Mouse (Mus musculus) intestine, embryonic 14.5 days (tissue): ENCODE measurements around the gene Spata17. TPM values are rescaled to one million over a fixed set of nuclear protein-coding genes. Genes with fewer than 3 reads are reported as not detected.

Experiments
- ATAC-seq: fragments of 200-750 bp; cut with Nextera tagmentation; replicated peaks from 2 replicates; pipeline ENCODE4 v1.8.0; 2017; ENCODE audit warnings: low read depth, moderate number of reproducible peaks, moderate TSS enrichment, moderate library complexity; ENCODE audit not compliant: low FRiP score, low TSS enrichment
- DNase-seq: peaks from one replicate; pipeline ENCODE4 v3.0.0-alpha.2; 2018; ENCODE audit warnings: low spot score
- H3K27ac ChIP-seq: fragments of 300-500 bp; sonication (generic); 2 replicates; pipeline ENCODE4 v1.5.1; 2014; ENCODE audit warnings: low read depth, mild to moderate bottlenecking, control low read depth
- H3K27me3 ChIP-seq: fragments of 300-500 bp; sonication (generic); replicated peaks from 2 replicates; pipeline ENCODE4 v1.6.1; 2014; ENCODE audit warnings: low read length, control low read depth; ENCODE audit not compliant: control insufficient read depth, insufficient read depth
- H3K36me3 ChIP-seq: fragments of 300-500 bp; sonication (generic); 2 replicates; pipeline ENCODE4 v1.6.1; 2014; ENCODE audit warnings: low read length, control low read depth; ENCODE audit not compliant: control insufficient read depth, insufficient read depth
- H3K4me1 ChIP-seq: fragments of 300-500 bp; sonication (generic); replicated peaks from 2 replicates; pipeline ENCODE4 v1.6.1; 2014; ENCODE audit warnings: low read length, control low read depth, mixed read lengths; ENCODE audit not compliant: control insufficient read depth, insufficient read depth
- H3K4me2 ChIP-seq: fragments of 300-500 bp; sonication (generic); 2 replicates; pipeline ENCODE4 v1.6.1; 2014; ENCODE audit warnings: low read length
- H3K4me3 ChIP-seq: fragments of 300-500 bp; sonication (generic); 2 replicates; pipeline ENCODE4 v1.5.1; 2014; ENCODE audit warnings: low read depth, low read length, control low read depth, mixed read lengths
- H3K9ac ChIP-seq: fragments of 300-500 bp; sonication (generic); 2 replicates; pipeline ENCODE4 v1.6.1; 2014; ENCODE audit warnings: mild to moderate bottlenecking, low read length
- H3K9me3 ChIP-seq: fragments of 300-500 bp; sonication (generic); 2 replicates; pipeline ENCODE4 v1.6.1; 2016; ENCODE audit warnings: low read length, control low read depth; ENCODE audit not compliant: control insufficient read depth
- WGBS: fragments of 180-500 bp; shearing (Covaris S2); extraction: QIAGEN DNeasy Blood & Tissue Kit; methylation state at CpG from one replicate; pipeline ENCODE4 v1.1.7; 2014; 5-methylcytosine and 5-hydroxymethylcytosine counted together
- polyA plus RNA-seq: library from polyadenylated mRNA; unstranded; fragments of >200 nt; fragmentation: Nextera tagmentation; extraction: Ambion mirVana; gene quantifications from 2 replicates; pipeline ENCODE4 v1.2.1, GENCODE M21; 2014

Gene Spata17
- polyA plus RNA-seq, result 0.60 and 0.66 TPM in 2 replicates

- under 1% methylated on average over 58 of the region's 58 CpGs for WGBS
- Histone ChIP-seq H3K27me3 (no peaks in the 10 kb centered on the region), H3K27ac (peak within 1 kb of the TSS; percentile 83), H3K36me3 (no peaks in the 10 kb centered on the region), H3K4me3 (peak within 1 kb of the TSS; percentile 84), H3K4me2 (peak within 1 kb of the TSS; percentile 84), H3K9me3 (no peaks in the 10 kb centered on the region), H3K9ac (peak within 1 kb of the TSS; percentile 87), H3K4me1 (0 out of 2 replicates have a peak, but pooled peaks cover 3% of the 10 kb centered on the region)
- ATAC-seq (peak; percentile 93), DNase-seq (peak; percentile 92)
Measured at GRCm38 (mm10) chr1:187215181-187216116, at the start of gene Spata17, which contains the start of gene Gpatch2. TSS of gene Spata17 (minus strand) at chr1:187215465. TSS of gene Gpatch2 (plus strand) at chr1:187215508.

DNA sequence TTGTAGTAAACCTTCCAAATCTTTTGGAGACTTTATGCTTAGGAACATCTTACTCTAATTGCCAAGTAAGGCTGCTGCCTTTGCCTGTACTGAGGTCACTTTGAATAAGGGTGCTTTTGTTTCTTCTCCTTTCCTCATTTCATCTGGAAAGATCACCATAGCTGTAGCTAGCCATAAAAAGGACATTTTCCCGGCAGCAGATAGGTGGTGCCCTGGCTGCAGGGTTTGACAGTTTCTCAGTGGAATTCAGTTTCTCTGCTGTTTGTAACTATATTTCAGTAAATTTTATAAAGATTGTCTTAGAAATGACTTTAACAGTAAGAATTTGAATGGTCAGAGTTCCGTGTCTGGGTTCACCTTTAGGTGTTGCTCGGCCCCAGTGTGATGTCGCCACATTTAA lies 43.5 kb upstream of the Spata17 start:
- WGBS, result 86% methylated on average over 4 of the region's 4 CpGs
- H3K27me3 ChIP-seq, result no peaks in the 10 kb centered on the region
- H3K27ac ChIP-seq, result no peak overlapping the region
- ATAC-seq, result no peak
- H3K4me1 ChIP-seq, result no peaks in the 10 kb centered on the region
- H3K4me2 ChIP-seq, result no peak overlapping the region
- DNase-seq, result no peak
- H3K36me3 ChIP-seq, result no peaks in the 10 kb centered on the region; the same call in 1 of the 2 replicates
- H3K4me3 ChIP-seq, result no peak overlapping the region
- no peak overlapping the region for H3K9ac ChIP-seq
- no peaks in the 10 kb centered on the region for H3K9me3 ChIP-seq

DNA sequence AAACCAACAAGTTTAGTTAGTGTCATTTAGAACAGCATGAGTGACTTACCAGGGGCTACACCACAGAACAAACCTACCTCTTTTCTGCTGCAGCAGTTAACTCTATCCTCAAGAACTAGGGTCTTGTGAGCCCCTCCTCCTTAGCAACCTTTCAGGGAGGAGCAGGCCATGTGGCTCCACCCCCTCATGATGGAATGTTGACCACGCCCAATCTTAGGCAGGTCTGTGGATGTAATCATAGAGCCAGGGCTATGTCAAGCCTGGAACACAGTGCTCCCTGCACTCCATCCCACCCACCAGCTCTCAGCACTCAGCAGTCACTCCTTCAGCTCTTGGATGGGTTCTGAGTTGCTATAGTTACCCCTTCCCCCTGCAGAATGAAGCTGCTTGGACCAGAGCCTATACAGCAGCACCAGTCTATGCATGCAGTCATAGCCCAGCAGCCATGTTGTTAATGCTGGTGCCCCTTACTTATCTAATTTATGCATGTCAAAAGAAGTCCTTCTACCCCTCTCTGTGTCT lies 35.5 kb upstream of the Spata17 start:
- Histone ChIP-seq H3K4me2 (no peak overlapping the region), H3K36me3 (no peaks in the 10 kb centered on the region; the same call in 1 of the 2 replicates), H3K9me3 (no peaks in the 10 kb centered on the region), H3K4me1 (no peaks in the 10 kb centered on the region), H3K9ac (no peak overlapping the region), H3K27ac (no peak overlapping the region), H3K4me3 (no peak overlapping the region), H3K27me3 (no peaks in the 10 kb centered on the region)
- WGBS, result 94% methylated on average over 1 of the region's 1 CpGs
- ATAC-seq (no peak), DNase-seq (no peak)

DNA sequence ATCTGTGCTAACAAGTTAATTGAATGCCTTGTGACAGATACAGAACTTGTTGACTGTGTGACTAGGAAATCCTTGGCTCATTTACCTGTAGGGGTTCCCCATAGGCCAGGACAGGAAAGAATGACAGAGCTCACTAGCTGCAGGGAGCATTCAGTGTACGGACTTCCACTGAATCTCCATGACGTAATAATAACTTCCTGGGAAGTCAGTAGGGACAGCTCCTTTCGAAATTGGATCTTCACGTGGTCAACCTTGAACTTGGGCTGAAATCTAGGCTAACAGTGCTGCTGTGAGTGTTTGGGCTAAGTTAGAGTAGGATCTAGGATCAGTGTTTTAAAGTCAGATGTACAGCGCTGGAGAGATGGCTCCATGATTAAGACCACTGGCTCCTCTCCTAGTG lies 29.5 kb upstream of the Spata17 start:
- H3K36me3 ChIP-seq, result no peaks in the 10 kb centered on the region
- H3K9ac ChIP-seq, result no peak overlapping the region
- 91% methylated on average over 5 of the region's 5 CpGs for WGBS
- no peak overlapping the region for H3K4me2 ChIP-seq
- DNase-seq (no peak), ATAC-seq (no peak)
- no peak overlapping the region for H3K27ac ChIP-seq
- no peaks in the 10 kb centered on the region for H3K4me1 ChIP-seq
- H3K4me3 ChIP-seq, result no peak overlapping the region
- H3K27me3 ChIP-seq, result no peaks in the 10 kb centered on the region
- no peaks in the 10 kb centered on the region for H3K9me3 ChIP-seq

DNA sequence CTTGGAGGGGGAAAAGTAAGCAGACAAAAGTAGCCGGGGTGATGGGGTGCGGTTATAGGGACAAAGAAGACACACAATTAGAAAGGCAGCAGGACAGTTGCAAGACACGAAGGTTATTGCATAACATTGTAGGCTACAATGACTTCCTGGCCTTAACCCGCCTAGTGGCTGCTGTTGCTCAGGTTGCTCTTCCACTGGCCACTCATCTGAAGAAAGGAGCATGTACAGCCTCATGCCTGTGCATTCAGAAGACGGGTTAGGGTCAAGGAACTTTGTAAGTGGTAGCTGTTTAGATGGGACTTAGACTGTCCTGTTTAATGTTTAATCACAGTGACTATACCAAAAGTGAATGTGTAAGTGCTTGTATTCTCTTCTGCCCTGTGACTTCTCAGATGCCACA lies 26.1 kb upstream of the Spata17 start:
- ATAC-seq (no peak), DNase-seq (no peak)
- Histone ChIP-seq H3K4me3 (no peak overlapping the region), H3K9ac (no peak overlapping the region), H3K4me1 (no peaks in the 10 kb centered on the region), H3K4me2 (no peak overlapping the region), H3K9me3 (no peaks in the 10 kb centered on the region), H3K36me3 (0 out of 2 replicates have a peak, but pooled peaks cover 3% of the 10 kb centered on the region), H3K27ac (no peak overlapping the region), H3K27me3 (no peaks in the 10 kb centered on the region)
- WGBS, result 82% methylated on average over 5 of the region's 5 CpGs

GRCm38 (mm10) chr1:187240304-187240703 lies 25.0 kb upstream of the Spata17 start:
- ATAC-seq, result no peak
- H3K4me3 ChIP-seq, result no peak overlapping the region

GRCm38 (mm10) chr1:187238061-187238460 lies 22.8 kb upstream of the Spata17 start:
- Histone ChIP-seq H3K4me2 (no peak overlapping the region), H3K36me3 (peaks cover 14% of the 10 kb centered on the region), H3K4me3 (no peak overlapping the region), H3K9me3 (no peaks in the 10 kb centered on the region), H3K9ac (no peak overlapping the region), H3K27ac (no peak overlapping the region), H3K27me3 (no peaks in the 10 kb centered on the region), H3K4me1 (no peaks in the 10 kb centered on the region; the same call in 1 of the 2 replicates)
- WGBS, result 91% methylated on average over 4 of the region's 4 CpGs
- ATAC-seq, result no peak
- no peak for DNase-seq

More at GRCm38 (mm10) chr1:187240304-187240703, 25.0 kb upstream of the Spata17 start:
- Histone ChIP-seq H3K9me3 (no peaks in the 10 kb centered on the region), H3K27ac (no peak overlapping the region), H3K27me3 (no peaks in the 10 kb centered on the region), H3K9ac (no peak overlapping the region), H3K4me1 (no peaks in the 10 kb centered on the region), H3K4me2 (no peak overlapping the region), H3K36me3 (0 out of 2 replicates have a peak, but pooled peaks cover 5% of the 10 kb centered on the region)
- WGBS, result 87% methylated on average over 3 of the region's 3 CpGs
- DNase-seq, result no peak

DNA sequence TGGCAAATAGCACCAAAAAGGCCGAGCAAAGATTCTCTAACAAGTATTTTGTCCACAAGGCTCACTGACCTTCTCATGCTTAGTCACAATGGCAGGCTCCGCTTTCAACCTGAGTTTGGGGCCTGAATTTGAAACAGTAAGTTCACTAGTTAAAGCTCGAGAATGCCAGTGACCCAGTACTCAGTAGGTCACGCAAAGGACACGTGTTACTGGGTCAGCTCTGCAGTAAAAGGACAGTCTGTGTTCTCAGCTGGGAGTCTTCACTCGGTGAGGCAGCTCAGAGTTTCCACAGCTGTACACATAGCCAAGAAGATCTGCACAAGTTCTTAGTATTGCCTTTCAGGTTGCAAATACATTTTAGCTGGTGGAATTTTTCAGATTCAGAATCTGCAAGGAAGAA lies 21.0 kb upstream of the Spata17 start:
- Histone ChIP-seq H3K9ac (no peak overlapping the region), H3K27ac (no peak overlapping the region), H3K9me3 (no peaks in the 10 kb centered on the region), H3K27me3 (no peaks in the 10 kb centered on the region), H3K4me2 (no peak overlapping the region), H3K4me1 (no peaks in the 10 kb centered on the region; the same call in 1 of the 2 replicates), H3K36me3 (peaks cover 16% of the 10 kb centered on the region), H3K4me3 (no peak overlapping the region)
- 73% methylated on average over 6 of the region's 6 CpGs for WGBS
- ATAC-seq (no peak), DNase-seq (no peak)
